Mouse (Mus musculus): ENCODE data around the gene Isl2. TPM values are rescaled to one million over a fixed set of nuclear protein-coding genes. Genes with fewer than 3 reads are reported as not detected.
A peak's percentile ranks its signal among the peaks of the same experiment; 100 is the strongest.

The Isl2 gene
- polyA plus RNA-seq, 1 experiment: not detected

- no peak for DNase-seq (ENCODE audit: low read depth)
Observed at GRCm38 (mm10) chr9:55546176-55547010, 7.9 kb downstream of the Isl2 start.

- no peak for DNase-seq (ENCODE audit: low read depth)
Observed at GRCm38 (mm10) chr9:55548871-55549270, 10.4 kb downstream of the Isl2 start.

DNA sequence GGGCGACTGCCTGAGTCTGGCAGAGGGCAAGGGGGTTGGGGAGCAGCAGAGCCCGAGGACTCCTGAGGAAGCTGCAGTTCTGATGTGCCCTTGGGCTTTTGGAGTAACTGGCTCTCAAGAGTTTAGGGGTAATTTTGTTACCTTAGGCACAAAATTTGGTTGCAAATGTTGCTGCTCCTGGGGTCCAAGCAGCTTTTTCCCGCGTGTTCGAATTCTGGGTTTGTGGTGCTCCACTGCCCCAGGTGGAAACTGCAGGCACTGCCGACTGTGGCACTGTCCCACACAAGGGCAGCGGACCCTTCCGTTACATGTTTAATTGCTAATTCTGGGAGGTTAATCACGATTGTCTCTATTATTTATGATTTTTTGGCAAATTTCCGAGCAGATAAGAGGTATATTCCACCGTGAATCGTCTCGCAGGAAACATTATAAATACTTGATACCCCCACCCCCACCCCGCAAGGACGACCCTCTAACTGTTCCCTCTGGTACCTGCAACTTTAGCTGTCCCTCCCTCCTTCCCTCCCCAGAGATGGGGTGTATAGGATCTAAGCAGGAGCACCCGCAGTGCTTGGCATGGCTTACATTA, 10.9 kb downstream of the Isl2 start:
- no peak for DNase-seq (ENCODE audit: low read depth)

DNA sequence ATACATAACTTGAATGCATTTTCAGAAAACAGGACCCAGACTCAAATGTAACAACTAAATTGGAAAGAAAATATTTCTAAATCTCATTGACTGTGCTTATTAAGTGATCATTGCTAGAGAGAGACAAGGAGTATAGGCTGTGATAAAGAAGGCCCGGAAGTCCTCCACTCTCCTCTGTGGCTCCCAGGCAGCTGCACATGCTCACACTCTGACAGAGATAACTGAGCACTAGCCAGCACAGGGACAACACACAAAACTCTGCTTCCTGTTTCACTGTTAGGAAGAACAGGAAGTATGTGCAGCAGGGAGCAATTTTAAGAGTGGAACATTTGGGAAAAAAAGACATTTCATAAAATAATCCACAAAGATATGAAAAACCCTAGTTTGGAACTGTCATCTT, 16.5 kb downstream of the Isl2 start:
- DNase-seq (ENCODE audit: low read depth): no peak

DNA sequence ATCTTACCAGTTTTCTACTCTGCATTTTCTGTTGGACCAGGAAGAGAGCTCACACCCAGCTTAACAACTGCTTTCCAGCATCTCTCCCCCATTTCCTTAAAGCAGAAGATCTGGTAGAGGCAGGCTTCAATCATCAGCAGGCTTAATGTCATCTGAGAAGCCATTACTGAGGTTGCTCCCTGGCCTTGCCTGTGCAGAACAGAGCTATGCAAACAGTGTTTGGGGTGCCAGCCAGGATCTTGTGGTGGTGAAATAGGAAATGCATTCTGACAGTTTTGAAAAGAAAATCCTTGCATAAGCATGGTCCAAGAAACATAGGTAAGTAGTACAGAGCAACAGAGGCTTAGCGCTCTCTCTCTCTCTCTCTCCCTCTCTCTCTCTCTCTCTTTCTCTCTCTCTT, 22.5 kb downstream of the Isl2 start:
- no peak for DNase-seq (ENCODE audit: low read depth)

GRCm38 (mm10) chr9:55568466-55569159, 30.1 kb downstream of the Isl2 start:
- DNase-seq (ENCODE audit: low read depth): peak; percentile 44

DNA sequence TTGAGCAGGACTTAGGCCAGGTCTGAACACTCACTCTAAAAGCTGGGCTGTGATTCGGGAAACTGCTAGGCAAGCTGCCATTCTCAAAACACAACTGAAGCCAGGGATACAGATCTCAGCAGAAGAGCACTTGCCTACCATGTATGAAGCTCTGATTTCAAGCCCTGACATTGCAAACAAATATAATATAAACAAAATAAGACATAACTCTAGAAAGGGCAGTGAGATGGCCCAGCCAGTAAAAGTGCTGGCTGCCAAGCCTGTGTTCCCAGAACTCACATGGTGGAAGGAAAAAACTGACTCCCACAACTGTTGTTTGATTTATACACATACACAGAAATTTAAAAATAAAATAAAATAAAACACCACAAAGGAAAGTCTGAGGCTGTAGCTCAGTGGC, 32.6 kb downstream of the Isl2 start:
- no peak for DNase-seq (ENCODE audit: low read depth)

DNA sequence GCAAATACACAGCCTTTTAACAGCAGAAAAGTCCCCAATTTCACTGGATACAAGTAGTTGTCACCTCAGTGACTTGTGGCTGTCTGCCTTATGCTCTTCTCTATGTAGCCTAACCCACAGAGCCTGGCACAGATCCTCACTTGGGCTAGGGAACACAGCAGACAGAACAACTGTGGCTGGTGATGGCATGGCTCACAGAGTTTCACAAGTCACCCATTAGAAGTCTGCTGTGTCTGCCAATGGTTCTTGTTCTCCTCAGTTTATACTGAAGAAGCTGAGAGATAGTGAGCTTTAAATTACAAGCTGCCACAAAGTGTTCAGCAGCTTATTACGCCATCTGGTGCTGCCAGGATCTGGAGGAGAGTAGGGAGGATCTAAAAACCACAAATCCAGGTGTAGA, 38.1 kb downstream of the Isl2 start:
- DNase-seq (ENCODE audit: low read depth): no peak

- no peak for DNase-seq (ENCODE audit: low read depth)
Observed at GRCm38 (mm10) chr9:55581414-55581813, 42.9 kb downstream of the Isl2 start.

DNA sequence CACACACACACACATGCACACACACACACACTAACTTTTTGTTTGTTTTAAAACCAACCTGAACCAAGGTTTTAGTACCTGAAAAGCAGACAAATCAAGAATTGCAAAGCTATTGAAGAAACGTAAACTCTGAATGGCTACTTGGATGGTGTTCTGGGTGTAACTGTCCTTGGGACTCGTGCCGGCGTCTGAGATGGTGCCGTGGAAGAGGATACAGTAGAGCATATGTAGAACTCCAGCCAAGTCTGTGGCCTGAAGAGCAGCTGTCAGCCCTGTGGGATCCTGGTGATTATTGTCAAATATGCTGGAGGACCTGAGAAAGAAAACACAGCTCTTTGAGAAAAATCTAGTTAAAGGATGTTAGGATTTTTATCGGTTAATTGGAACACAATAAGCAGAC, 47.7 kb downstream of the Isl2 start:
- no peak for DNase-seq (ENCODE audit: low read depth)

Other genes starting within 250 kb of the Isl2 start
- gene Nrg4, start 211.8 kb upstream of the Isl2 start, polyA plus RNA-seq (2012; rRNA removed): 39.5 and 61.5 TPM in 2 replicates
- gene Tmem266, start 211.8 kb upstream of the Isl2 start, polyA plus RNA-seq (2012; rRNA removed): 0.65 and 1.1 TPM in 2 replicates
- 78.7 and 86.5 TPM in 2 replicates for gene Etfa, start 26.4 kb upstream of the Isl2 start, polyA plus RNA-seq (2012; rRNA removed)

All from gonadal fat pad, adult 2 months (tissue).